Mouse (Mus musculus): Measurements from ENCODE around the gene Pde6b. TPM values are rescaled to one million over a fixed set of nuclear protein-coding genes. Genes with fewer than 3 reads are reported as not detected.

Gene Pde6b
- polyA plus RNA-seq, 1 experiment from 2014 or later = 0.16 TPM

Other genes with a start within 250 kb of the Pde6b start
- gene Dr1, start 119.5 kb upstream of the Pde6b start, polyA plus RNA-seq (2016; fragmentation: Nextera tagmentation; extraction: Ambion mirVana) = 50.6 and 51.8 TPM in 2 replicates
- gene Pigg, start 75.8 kb upstream of the Pde6b start, polyA plus RNA-seq (2016; fragmentation: Nextera tagmentation; extraction: Ambion mirVana) = 6.1 and 7.5 TPM in 2 replicates
- gene Gm42517, start 20.5 kb upstream of the Pde6b start, polyA plus RNA-seq (2016; fragmentation: Nextera tagmentation; extraction: Ambion mirVana) = 0.07 TPM in 1 of 2 replicates, not detected in the other
- gene Atp5k, start 46.1 kb downstream of the Pde6b start, polyA plus RNA-seq (2016; fragmentation: Nextera tagmentation; extraction: Ambion mirVana) = 361 and 381 TPM in 2 replicates
- gene Mfsd7a, start 60.5 kb downstream of the Pde6b start, polyA plus RNA-seq (2016; fragmentation: Nextera tagmentation; extraction: Ambion mirVana) = 0.11 and 0.16 TPM in 2 replicates
- gene Pcgf3, start 72.8 kb downstream of the Pde6b start, polyA plus RNA-seq (2016; fragmentation: Nextera tagmentation; extraction: Ambion mirVana) = 21.2 and 27.8 TPM in 2 replicates
- 4.3 and 6.8 TPM in 2 replicates for gene Cplx1, start 161.6 kb downstream of the Pde6b start, polyA plus RNA-seq (2016; fragmentation: Nextera tagmentation; extraction: Ambion mirVana)
- gene Gak, start 241.4 kb downstream of the Pde6b start, polyA plus RNA-seq (2016; fragmentation: Nextera tagmentation; extraction: Ambion mirVana) = 59.8 and 64.2 TPM in 2 replicates
- gene Tmem175, start 241.4 kb downstream of the Pde6b start, polyA plus RNA-seq (2016; fragmentation: Nextera tagmentation; extraction: Ambion mirVana) = 19.8 and 24.0 TPM in 2 replicates

All from midbrain, embryonic 10.5 days (tissue).